Mouse (Mus musculus) gastrocnemius, postnatal 25 days (tissue): Measurements from ENCODE around the gene Trmt5. TPM values are rescaled to one million over a fixed set of nuclear protein-coding genes. Genes with fewer than 3 reads are reported as not detected.

Source experiments
- DNase-seq: peaks from one replicate; pipeline ENCODE4 v3.0.0; 2022
- long read RNA-seq, 2 experiments: library from polyadenylated mRNA; stranded (forward); transcript quantifications; one replicate each; pipeline ENCODE4 v2.0.0; 2021
- total RNA-seq, 2 experiments: library from RNA; stranded (reverse); gene quantifications; 1 replicate in 1 of 2; 2 replicates in 1 of 2; pipeline ENCODE4 v1.2.3; 2021

Gene Trmt5
- total RNA-seq: 1 to 10 TPM; 6.2 to 6.3 TPM
- long read RNA-seq, experiment 1, partial matches to known transcripts: 1 of 3 reads
- long read RNA-seq, experiment 1, other reads (novel, unspliced or antisense): 1 of 3 reads
- long read RNA-seq, experiment 2, partial matches to known transcripts: 0 of 1 reads
- long read RNA-seq, experiment 2, other reads (novel, unspliced or antisense): 0 of 1 reads

DNA sequence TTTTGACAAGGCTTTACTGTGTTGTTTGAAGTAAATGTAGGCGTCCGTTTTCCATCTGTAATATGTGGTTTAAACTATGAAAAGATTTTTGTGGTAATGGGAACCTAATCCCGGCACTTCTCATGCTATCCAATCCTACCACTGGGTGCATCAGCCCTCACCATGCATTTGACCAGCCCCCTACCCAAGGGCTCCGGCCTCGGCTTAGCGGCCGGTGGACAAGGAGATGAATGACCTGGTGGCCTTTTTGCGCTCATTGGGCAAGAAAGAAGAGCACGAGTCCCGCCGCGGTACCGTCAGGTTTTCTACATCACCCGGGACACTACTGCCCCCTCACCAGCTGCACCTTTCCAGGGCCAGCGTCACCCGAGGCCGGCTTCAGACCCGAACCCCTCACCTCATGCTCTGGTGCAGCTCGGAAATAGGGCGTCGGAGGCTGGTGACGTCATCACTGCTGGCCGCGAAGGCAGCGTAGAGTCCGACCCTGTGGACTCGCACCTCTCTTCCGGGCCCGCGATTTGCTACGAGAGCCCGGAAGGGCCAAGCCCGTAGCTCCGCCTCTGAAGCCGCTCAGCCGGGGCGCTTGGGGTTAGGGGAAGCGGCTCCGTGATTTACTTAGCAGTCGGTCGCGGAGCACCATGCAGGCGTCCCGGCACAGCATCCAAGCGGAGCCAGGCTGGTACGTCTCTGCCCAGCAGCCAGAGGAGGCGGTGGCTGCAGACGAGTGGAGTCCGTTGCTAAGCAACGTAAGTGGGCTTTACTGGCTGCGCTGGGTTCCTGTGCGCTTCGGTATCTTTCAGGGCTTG lies at the start of gene Trmt5, which contains the start of gene Slc38a6:
Trmt5 (minus strand) TSS at position 424 of the 806 bp plus-strand sequence.
Slc38a6 (plus strand) TSS at position 493 of the 806 bp plus-strand sequence.
- peak; percentile 92 for DNase-seq

DNA sequence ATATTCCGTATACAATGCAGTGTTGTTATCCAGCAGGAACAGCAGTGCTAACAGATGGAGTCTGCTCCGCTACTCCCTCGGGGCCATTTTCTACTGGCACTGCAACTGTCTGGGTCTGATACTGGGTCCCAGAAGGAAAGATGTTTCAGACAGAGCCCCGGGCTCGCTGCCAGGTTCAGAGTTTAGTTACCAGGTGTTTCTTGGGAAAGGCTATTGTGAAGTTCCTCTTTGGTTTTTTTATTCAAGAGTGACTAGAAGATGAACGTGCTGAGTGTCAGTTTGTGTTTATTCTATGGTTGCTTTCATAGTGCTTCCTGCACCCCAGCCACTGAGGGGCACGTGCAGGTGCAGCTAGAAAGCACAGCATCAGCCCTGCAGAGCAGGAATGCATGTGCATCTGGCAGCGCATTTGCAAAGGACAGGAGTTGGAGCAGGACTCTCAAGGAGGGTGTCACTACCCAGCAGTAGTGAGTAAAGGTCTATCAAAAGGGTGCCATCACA lies 47.6 kb upstream of the Trmt5 start:
- peak; percentile 21 for DNase-seq

DNA sequence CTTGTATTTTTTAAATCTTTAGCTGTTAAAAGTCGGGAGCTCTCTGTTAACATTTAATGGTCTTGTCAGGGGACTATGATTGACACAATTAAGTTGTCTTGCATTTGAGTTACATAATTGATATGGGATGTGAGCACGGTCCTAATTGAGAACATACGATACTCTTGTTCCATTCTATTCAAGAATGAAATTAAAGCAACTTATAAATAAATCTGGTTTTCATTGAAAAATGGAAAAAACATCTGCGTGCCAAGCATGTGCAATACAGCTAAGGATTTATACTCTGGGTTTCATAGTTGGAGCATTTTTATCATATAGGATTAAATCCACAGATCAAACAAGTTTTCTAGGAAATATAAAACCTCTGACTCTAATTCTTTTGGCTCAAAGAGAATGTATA lies 46.2 kb upstream of the Trmt5 start:
- no peak for DNase-seq

DNA sequence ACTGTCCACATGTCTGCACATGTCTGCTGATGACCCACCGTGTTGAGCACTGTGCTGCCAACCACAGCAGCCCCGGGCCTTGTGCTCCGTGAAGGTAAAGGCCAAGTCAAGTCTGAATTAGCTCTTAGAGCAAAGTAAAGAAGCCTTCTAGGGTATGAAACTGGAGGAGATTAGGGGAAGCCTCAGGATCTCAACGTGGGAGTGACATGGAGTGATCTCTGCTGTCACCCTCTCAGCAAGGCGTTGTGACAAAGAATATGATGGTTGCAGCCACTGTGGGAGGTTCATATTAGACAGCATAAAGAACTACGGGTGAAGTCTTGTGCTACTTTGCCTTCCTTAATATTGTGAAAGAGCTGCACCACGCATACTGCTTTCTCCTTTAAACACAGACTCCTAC lies 43.7 kb upstream of the Trmt5 start:
- DNase-seq: no peak

DNA sequence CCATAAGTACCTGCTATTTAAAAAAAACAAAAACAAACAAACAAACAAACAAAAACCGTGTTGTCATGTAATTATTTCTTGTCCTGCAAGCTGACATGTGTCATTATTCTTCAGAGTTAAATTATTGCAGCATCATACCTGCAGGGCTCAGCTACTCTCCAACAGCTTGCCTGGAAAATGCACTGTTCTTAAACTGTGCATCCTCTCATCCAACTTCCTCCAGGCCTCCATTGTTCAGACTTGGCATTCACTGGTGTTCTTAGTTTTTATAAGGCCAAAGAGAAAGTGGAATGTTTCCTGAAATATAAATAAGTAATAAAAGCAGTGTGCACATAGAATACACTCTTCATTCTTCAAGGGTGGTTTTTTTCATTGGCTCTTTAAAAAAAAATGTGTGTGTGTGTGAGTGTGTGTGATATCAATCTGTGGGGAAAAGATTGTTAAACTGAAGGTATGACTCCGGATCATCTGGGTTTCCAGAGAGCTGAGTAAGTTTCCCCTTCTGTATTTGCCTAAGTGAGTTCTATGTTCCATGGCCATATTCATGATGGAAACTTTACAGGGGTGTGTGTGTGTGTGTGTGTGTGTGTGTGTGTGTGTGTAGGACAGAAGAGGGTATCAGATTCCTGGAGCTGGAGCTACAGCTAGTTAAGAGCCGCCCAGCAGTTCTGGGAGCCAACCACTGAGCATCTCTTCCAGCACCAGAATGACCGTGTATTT lies 42.1 kb upstream of the Trmt5 start:
- no peak for DNase-seq

DNA sequence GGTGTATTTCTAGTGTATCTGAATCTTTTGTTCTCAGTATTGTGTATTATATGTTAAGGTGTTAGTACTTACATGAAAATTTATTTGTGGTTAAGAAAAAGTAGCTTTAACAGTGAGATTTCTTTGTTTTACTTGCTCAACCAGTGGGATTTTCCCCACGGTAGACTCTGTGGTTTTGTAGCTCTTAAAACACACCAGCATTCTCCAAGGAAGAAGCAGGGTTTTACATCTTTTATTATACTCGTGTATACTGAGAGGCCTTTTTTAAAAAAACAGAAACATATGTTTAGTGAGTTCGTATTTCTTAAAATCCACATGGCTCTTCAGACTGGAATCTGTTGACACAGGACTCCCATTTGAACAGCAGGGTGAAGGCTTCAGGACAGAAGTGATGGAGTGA lies 40.9 kb upstream of the Trmt5 start:
- no peak for DNase-seq

DNA sequence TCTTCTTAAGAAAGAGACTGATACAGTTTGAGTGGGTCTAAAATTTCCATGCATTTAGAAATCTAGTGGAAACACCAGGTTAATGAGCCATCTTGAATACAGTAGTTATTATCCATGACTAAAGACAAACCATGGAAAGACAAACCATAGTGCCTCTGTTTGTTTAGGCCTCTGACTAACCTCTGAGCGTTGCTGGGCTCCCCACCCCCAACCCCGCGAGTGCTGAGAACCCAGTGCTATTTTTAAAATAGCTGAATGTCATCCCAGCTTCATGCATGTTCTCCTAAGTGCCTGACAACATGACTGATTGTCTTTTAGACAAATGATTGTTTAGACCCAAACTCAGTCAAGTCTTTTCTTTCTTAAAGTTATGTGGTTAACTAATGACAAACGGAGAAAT lies 39.1 kb upstream of the Trmt5 start:
- peak; percentile 40 for DNase-seq

DNA sequence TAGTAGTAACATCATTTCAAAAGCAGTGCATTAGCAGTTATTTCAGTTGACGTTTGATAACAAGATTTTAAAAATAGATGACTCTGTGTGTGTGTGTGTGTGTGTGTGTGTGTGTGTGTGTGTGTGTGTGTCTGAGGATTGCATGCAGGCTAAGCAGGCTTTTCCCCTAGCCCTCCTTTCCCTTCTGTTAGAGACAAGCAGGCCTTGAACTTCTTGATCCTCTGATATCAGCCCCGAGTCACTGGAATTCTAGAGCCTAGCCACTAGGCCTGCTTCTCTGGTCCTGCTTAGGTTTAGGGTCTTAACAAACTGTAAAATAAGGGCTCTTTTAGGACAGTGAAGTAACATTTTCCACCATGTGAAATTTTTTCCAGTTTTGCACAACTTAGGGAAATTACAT lies 38.7 kb upstream of the Trmt5 start:
- no peak for DNase-seq

DNA sequence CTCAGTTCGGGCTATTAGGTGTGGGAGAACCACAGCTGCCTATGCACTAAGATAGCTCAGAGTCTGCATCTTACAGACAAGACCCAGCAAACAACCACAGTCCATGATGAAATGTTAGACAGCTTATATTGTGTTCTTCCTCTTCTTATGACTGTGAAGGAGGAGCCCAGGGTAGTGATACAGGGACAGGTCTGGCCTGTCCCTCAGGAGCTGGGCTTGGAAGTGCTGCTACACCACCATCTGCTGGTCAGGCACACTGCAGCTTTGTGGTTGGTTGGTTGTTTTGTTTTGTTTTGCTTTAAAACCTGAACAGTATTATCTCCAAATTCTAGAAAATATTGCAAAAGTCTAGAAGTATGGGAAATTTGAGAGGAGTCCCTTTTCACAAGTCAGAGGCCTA lies 38.2 kb upstream of the Trmt5 start:
- DNase-seq: peak; percentile 47

DNA sequence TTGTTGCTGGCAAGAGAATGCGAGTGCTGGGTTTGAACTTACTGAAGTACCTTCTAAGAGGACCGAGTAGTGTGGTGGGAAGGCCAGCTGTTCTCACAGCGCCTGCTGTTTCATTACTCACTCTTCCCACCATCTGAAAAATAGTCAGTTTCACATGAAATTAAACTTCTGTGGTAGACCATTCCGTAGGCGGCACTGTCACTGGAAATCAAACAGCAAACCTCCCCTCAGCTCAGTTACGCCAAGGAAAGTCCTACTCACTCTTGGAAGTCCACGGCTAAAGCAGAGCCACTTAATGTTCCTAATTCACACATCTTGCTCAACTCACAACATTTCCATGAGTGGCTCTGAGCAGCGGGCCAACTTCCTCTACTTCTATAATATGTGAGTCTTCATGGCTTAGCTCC lies 37.7 kb upstream of the Trmt5 start:
- no peak for DNase-seq

DNA sequence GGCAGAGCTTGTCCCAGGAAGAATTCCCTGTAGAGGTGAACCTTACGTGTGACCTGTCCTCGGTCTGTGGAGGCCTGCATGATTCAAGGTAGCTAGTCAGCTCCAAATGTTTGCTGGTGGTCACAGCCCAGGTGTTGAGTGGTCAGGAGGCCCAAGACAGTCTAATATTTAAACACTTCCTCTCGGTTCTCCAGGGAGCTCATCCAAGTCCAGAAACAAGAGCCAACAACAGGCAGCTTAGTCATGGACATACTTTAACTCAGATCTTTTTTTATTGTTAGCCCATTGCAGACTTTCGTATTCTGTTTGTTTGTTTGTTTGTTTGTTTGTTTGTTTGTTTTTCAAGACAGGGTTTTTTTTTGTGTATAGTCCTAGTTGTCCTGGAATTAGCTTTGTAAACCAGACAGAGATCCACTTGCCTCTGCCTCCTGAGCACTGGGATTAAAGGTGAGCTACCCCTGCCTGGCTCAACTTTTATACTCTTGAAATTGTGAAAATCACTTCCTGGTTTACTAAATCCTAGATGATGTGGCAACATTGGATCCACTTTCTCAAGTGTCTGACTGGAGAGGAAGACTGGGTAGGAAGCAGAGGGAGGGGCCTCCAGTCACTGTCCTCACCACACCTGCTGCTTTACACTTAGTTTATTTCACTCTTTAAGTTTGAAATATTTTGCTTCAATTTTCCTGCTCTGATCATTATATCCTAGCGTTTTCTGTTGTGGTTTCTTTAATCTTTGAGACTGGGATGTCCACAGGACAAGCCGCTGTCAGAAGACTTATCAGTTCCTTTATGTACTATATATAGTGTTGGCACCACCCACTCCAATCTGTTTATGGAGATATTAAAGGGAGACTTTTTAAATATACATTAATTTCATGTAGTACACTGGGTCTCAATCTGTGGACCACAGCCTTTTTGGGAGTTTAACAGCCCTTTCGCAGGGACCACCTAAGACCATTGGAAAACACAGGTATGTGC lies 31.5 kb upstream of the Trmt5 start:
- DNase-seq: no peak

DNA sequence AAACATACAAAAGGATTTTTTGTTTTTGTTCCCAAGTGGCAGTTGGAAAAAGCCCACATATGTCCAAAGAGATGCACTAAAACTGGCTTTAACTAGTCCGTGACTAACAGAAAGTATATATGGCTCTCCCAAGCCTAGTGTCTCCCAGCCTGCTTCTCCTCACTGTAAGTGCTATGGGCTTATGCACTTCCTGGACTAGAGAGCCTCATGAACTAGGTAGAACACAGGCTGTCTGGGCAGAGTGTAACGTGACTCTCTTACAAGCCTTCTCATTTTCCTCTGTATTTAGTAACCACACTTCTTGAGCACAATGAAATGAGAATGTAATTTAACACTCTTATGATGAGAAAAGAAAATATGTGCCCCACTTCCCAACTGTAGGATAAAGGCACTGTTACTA lies 22.2 kb upstream of the Trmt5 start:
- DNase-seq: no peak

DNA sequence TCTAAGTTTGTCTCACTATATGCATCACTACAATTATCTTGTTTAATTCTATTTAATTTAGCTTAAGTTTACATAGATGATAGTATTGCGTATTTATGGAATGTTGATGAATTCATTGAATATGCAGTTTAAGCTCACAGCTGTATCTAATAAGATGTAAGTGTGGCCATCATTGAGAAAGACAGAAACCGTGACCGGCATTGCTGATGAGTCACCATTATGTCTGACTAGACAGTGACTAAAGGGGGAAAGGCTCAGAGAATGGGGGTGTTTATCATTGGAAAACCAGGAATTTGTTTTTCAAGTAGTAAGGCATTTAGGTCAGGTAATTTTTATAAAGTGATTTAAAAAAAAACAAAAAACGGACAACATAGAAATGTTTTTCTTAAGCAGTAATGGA lies 21.2 kb upstream of the Trmt5 start:
- DNase-seq: no peak

DNA sequence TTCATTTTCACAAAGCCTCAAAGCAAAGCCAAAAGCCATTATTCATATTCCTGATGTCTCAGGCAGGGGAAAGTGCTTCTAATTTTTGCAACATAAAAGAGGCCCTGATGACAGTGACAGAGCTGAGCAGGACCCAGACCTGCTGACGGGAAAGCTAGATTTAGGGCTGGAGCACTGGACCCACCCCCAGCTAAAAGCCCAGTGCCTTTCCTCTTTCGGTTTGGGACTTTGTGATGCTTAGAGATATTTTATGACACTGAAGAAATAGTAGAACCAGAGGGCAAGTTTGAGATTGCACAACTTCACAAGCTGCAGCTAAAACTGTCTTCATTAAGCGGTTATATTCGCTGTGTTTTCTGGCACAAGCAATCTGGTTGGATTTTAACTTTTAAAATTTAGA lies 18.1 kb upstream of the Trmt5 start:
- peak; percentile 30 for DNase-seq

DNA sequence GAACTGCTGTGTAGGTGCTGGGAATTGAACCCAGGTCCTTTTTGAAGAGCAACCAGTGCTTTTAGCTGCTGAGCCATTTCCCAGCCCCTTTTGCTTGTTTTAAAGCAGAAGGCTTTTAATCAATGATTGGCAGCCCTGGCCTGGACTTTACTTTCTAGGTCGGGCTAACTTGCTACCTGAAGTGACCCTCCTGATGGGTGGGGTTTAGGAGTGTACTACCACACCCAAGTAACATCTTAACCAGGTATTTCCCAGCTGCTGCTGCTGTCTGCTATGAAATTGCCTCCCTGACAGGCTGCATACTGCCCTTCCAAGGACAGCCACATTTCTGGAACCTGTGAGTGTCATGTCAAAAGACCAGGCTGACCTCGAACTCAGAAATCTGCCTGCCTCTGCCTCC lies 14.0 kb upstream of the Trmt5 start:
- no peak for DNase-seq

DNA sequence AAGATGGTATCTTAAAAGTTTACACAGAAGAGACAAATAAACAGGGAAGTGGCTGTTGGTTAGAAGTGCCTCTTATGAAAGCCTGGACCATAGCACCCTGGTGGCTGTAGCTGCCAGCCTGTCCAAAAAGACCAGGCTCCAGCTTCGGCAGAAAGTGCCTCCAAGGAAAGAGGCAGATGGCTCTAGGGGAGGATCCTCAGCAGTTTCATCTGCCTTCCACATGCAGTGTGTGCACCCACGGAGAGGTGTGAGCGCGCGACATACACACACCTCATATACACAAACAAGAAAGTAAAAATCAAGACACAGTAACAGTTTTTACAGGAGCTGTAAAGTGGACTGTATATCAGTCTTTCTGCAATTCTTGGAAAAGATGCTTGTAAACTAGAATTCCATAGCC lies 12.1 kb upstream of the Trmt5 start:
- no peak for DNase-seq

DNA sequence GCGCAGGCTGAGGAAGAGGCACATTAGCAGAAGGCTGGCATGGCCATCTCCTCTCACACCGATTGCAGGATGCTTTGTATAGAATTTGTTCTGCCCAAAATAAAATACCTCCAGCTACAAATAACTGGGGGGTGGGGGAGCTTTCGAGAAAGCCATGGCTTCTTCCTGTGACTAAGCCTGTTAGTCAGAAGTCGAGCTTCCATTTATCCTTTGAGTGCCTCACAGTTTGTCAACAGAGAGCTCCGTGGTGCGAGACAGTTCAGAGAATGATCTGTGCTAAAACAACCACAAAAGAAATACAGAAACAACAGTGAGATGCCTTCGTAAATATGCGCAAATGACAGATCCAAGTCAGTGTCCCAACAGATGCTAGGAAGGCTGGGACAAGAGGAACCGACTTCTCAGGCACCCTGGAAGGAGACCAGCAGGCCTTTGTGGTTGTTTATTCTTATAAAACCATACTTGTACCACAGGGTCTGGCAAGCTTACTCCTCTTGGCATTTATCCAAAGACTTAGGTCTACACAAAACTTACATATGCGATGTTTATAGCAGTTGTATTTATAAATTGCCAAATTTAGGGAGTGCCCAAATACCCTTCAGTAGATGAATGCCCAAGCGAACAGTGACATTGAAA lies 9.1 kb upstream of the Trmt5 start:
- DNase-seq: no peak

DNA sequence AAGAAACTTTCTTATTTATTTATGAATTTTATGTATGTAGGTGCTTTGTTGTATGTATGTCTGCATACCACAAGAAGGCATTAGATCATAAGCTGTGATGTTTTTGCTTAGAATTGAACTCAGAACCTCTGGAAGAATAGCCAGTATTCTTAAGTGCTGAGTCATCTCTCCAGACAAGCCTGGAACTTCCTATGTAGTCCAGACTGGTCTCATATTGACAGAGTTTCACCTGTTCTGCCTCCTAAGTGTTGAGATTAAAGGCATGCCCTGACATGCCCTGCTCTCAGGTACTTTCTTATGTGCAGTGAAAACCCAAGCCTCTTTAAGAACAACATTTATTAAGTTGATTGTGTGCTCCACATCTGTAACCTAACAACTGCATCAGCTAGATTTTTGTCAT lies 8.4 kb upstream of the Trmt5 start:
- DNase-seq: no peak

DNA sequence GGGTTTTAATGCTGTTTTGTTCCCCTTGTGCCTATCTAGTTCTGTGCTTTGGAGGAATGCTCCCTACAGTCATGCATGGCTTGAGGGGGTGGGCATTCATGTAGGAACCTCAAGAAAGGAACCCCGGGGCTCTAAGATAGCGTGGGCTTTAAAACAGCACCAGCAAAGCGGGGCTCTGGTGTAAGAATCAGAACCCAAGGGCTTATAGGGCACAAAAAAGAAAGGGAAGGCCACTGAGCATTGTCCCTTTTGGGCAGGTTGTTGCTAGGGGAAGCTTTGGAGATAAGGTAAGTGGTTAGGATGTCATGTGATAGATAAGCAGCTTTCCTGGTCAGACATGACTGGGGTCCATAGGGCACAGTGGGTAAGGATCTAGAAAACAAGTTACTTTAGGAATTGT lies 2.1 kb upstream of the Trmt5 start:
- DNase-seq: no peak

DNA sequence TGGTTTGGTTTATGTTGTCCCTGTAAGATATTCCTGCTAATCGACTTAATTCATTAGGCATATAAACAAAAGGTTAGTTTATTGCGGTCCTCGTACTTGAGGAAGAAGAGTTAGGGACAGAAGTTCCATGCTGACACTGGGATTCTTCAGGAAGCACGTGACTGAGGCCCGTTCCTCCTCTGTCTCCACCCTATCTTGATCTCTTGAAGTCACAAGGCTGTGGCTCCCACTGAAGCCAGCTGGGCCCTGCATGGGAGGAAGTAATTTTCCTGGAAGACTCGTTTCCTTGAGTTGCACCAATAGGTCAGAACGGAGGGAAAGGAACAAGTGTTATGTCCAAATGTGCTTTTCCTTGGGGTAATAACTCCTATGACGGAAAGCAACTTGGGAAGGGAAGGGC lies 1.1 kb upstream of the Trmt5 start:
- peak; percentile 26 for DNase-seq

DNA sequence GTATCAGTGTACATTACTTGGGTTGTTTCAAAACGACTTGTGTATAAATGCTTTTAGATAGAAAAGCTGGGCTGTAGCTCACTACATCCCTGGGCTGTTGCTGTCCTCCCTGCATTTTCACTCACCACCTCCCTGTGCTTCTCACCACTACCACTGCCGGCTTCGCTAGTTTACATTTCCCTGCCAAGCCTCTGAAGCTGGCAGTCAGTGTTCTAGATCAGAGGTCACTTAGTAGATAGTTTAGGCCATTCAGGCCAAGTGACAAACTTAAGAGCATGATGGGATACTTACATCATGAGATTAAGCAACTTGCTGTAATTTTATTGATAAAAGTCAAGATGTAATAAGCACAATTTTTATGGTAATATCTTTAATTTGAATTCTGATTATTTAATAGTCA lies 11.6 kb downstream of the Trmt5 start:
- no peak for DNase-seq
